Mouse (Mus musculus): ENCODE results near the gene Vipr2. TPM values are rescaled to one million over a fixed set of nuclear protein-coding genes. Genes with fewer than 3 reads are reported as not detected.

Gene Vipr2
- total and polyA plus RNA-seq, 2 experiments, result 0.18 TPM; not detected in 1

DNA sequence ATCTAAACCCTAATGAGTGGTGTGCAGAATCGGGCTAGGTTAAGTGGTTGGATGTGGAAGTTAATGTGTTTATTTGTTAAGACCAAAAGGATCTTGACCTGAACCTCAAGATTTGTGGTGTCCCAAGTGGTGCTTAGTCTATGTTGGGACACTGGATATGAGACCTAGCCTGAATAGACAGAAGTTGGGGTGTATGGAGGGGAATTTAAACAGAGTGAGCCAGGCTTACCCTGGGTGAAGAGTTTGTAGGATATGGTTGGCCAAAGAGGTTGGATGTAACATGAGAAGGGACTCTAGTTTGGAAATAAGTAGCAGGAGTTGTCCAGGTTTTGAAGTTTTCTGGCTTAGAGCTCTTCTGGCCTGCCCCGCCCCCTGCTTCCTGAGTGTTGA is 15.3 kb upstream of the Vipr2 start:
- Histone ChIP-seq H3K27ac (replicated peaks; ENCODE audit: insufficient read depth, low read depth, low read length) (no peak overlapping the region), H3K27me3 (ENCODE audit: control insufficient read depth, insufficient read depth, low read length) (no peaks in the 10 kb centered on the region; the same call in 1 of the 2 replicates), H3K79me2 (ENCODE audit: control insufficient read depth, insufficient read depth, low read length) (no peaks in the 10 kb centered on the region), H3K36me3 (ENCODE audit: control insufficient read depth, insufficient read depth, low read length) (peaks cover 26% of the 10 kb centered on the region), H3K4me3 (ENCODE audit: insufficient read depth, low read depth, low read length) (no peak overlapping the region), H3K9ac (ENCODE audit: low read depth, low read length) (no peak overlapping the region), H3K4me1 (ENCODE audit: control insufficient read depth, insufficient read depth, low read length) (no peaks in the 10 kb centered on the region)
- no peak for TF ChIP-seq POLR2A (IDR thresholded peaks at IDR 0.05; ENCODE audit: extremely low read depth, insufficient read depth, low read length)
- TF ChIP-seq CTCF (IDR thresholded peaks at IDR 0.05; ENCODE audit: low read depth, low read length), result no peak
- DNase-seq (ENCODE audit: extremely low read depth, low read depth, low spot score), result no peak
- WGBS, result 97% methylated on average over 2 of the region's 2 CpGs

GRCm38 (mm10) chr12:116063020-116063419 is 14.5 kb upstream of the Vipr2 start:
- WGBS, result 96% methylated on average over 4 of the region's 4 CpGs
- H3K36me3 ChIP-seq (ENCODE audit: control insufficient read depth, insufficient read depth, low read length), result peaks cover 21% of the 10 kb centered on the region

DNA sequence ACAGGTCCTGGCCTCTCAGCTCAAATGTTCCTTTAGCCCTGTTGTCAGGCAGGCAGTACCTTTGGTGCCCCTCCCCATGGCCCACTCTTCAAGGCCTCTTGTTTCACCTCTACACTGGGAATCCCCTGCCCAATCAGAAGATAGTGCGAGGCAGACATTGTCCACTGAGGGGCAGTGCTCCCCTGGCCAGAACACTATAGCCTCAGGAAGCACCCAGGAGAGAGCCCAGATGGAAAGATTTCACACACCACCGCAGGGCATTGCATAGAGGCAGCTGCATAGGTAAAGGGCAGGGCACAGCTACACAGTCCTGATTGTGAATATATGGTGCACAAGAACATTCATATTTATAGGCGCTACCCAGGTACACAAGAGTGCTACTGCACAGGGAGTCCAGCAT is 6.5 kb upstream of the Vipr2 start:
- no peaks in the 10 kb centered on the region for H3K4me1 ChIP-seq (ENCODE audit: control insufficient read depth, insufficient read depth, low read length)
- TF ChIP-seq POLR2A (IDR thresholded peaks at IDR 0.05; ENCODE audit: extremely low read depth, insufficient read depth, low read length) (no peak), CTCF (IDR thresholded peaks at IDR 0.05; ENCODE audit: low read depth, low read length) (peak; percentile 25)
- 29% methylated on average over 3 of the region's 3 CpGs for WGBS
- H3K79me2 ChIP-seq (ENCODE audit: control insufficient read depth, insufficient read depth, low read length), result no peaks in the 10 kb centered on the region
- no peak for DNase-seq (ENCODE audit: extremely low read depth, low read depth, low spot score)
- H3K4me3 ChIP-seq (ENCODE audit: insufficient read depth, low read depth, low read length), result no peak overlapping the region
- H3K27ac ChIP-seq (replicated peaks; ENCODE audit: insufficient read depth, low read depth, low read length), result no peak overlapping the region
- no peaks in the 10 kb centered on the region for H3K36me3 ChIP-seq (ENCODE audit: control insufficient read depth, insufficient read depth, low read length)
- no peaks in the 10 kb centered on the region; the same call in 1 of the 2 replicates for H3K27me3 ChIP-seq (ENCODE audit: control insufficient read depth, insufficient read depth, low read length)
- no peak overlapping the region for H3K9ac ChIP-seq (ENCODE audit: low read depth, low read length)

More at GRCm38 (mm10) chr12:116063020-116063419, 14.5 kb upstream of the Vipr2 start:
- H3K4me1 ChIP-seq (ENCODE audit: control insufficient read depth, insufficient read depth, low read length), result no peaks in the 10 kb centered on the region
- TF ChIP-seq CTCF (IDR thresholded peaks at IDR 0.05; ENCODE audit: low read depth, low read length) (no peak), POLR2A (IDR thresholded peaks at IDR 0.05; ENCODE audit: extremely low read depth, insufficient read depth, low read length) (no peak)
- H3K27ac ChIP-seq (replicated peaks; ENCODE audit: insufficient read depth, low read depth, low read length), result no peak overlapping the region
- no peak overlapping the region for H3K4me3 ChIP-seq (ENCODE audit: insufficient read depth, low read depth, low read length)
- no peaks in the 10 kb centered on the region; the same call in 1 of the 2 replicates for H3K27me3 ChIP-seq (ENCODE audit: control insufficient read depth, insufficient read depth, low read length)
- H3K79me2 ChIP-seq (ENCODE audit: control insufficient read depth, insufficient read depth, low read length), result no peaks in the 10 kb centered on the region
- DNase-seq (ENCODE audit: extremely low read depth, low read depth, low spot score), result no peak
- no peak overlapping the region for H3K9ac ChIP-seq (ENCODE audit: low read depth, low read length)

DNA sequence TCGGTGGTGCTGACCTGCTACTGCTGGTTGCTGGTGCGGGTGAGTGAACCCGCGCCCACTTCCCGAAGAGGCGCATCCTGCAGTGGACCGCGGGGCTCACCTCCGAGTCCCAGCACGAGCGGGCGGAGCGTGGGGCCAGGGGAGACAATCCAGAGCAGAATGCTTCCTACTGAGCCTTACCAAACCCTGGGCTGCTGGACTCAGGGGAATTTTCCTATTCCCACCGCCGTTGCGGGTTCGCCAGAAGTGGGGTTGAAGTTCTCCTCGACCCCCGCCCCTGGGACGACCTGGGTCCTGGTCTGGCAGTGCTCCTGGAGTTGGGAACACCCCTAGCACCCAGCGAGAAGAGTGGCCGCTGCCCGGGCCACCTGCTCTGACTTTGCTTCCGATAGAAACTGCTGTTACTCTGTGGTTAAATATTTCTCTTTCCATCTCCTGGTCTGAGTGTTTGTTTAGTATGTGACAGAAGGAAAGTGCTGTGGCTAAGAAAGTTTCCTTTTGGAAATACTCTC is 385 bp downstream of the Vipr2 start:
- no peak for DNase-seq (ENCODE audit: extremely low read depth, low read depth, low spot score)
- Histone ChIP-seq H3K27me3 (ENCODE audit: control insufficient read depth, insufficient read depth, low read length) (peaks cover 8% of the 10 kb centered on the region), H3K36me3 (ENCODE audit: control insufficient read depth, insufficient read depth, low read length) (no peaks in the 10 kb centered on the region), H3K4me1 (ENCODE audit: control insufficient read depth, insufficient read depth, low read length) (no peaks in the 10 kb centered on the region), H3K79me2 (ENCODE audit: control insufficient read depth, insufficient read depth, low read length) (no peaks in the 10 kb centered on the region), H3K4me3 (ENCODE audit: insufficient read depth, low read depth, low read length) (peak overlapping the region; percentile 50; the same call in 1 of the 2 replicates), H3K9ac (ENCODE audit: low read depth, low read length) (no peak overlapping the region), H3K27ac (replicated peaks; ENCODE audit: insufficient read depth, low read depth, low read length) (no peak overlapping the region)
- 1% methylated on average over 24 of the region's 24 CpGs for WGBS
- TF ChIP-seq CTCF (IDR thresholded peaks at IDR 0.05; ENCODE audit: low read depth, low read length) (no peak), POLR2A (IDR thresholded peaks at IDR 0.05; ENCODE audit: extremely low read depth, insufficient read depth, low read length) (no peak)

- Histone ChIP-seq H3K27me3 (ENCODE audit: control insufficient read depth, insufficient read depth, low read length) (no peaks in the 10 kb centered on the region), H3K4me3 (ENCODE audit: insufficient read depth, low read depth, low read length) (no peak overlapping the region), H3K4me1 (ENCODE audit: control insufficient read depth, insufficient read depth, low read length) (no peaks in the 10 kb centered on the region), H3K27ac (replicated peaks; ENCODE audit: insufficient read depth, low read depth, low read length) (no peak overlapping the region), H3K36me3 (ENCODE audit: control insufficient read depth, insufficient read depth, low read length) (no peaks in the 10 kb centered on the region), H3K9ac (ENCODE audit: low read depth, low read length) (no peak overlapping the region), H3K79me2 (ENCODE audit: control insufficient read depth, insufficient read depth, low read length) (no peaks in the 10 kb centered on the region)
- TF ChIP-seq POLR2A (IDR thresholded peaks at IDR 0.05; ENCODE audit: extremely low read depth, insufficient read depth, low read length) (no peak), CTCF (IDR thresholded peaks at IDR 0.05; ENCODE audit: low read depth, low read length) (no peak)
- 78% methylated on average over 6 of the region's 6 CpGs for WGBS
- no peak for DNase-seq (ENCODE audit: extremely low read depth, low read depth, low spot score)
Observed at GRCm38 (mm10) chr12:116083125-116083524, 5.6 kb downstream of the Vipr2 start.

GRCm38 (mm10) chr12:116084294-116084693 is 6.8 kb downstream of the Vipr2 start:
- no peak for DNase-seq (ENCODE audit: extremely low read depth, low read depth, low spot score)
- H3K27ac ChIP-seq (replicated peaks; ENCODE audit: insufficient read depth, low read depth, low read length), result no peak overlapping the region
- no peaks in the 10 kb centered on the region for H3K27me3 ChIP-seq (ENCODE audit: control insufficient read depth, insufficient read depth, low read length)
- no peaks in the 10 kb centered on the region for H3K4me1 ChIP-seq (ENCODE audit: control insufficient read depth, insufficient read depth, low read length)
- TF ChIP-seq CTCF (IDR thresholded peaks at IDR 0.05; ENCODE audit: low read depth, low read length) (no peak), POLR2A (IDR thresholded peaks at IDR 0.05; ENCODE audit: extremely low read depth, insufficient read depth, low read length) (no peak)
- H3K79me2 ChIP-seq (ENCODE audit: control insufficient read depth, insufficient read depth, low read length), result no peaks in the 10 kb centered on the region
- H3K36me3 ChIP-seq (ENCODE audit: control insufficient read depth, insufficient read depth, low read length), result no peaks in the 10 kb centered on the region
- H3K4me3 ChIP-seq (ENCODE audit: insufficient read depth, low read depth, low read length), result no peak overlapping the region
- WGBS, result 70% methylated on average over 2 of the region's 2 CpGs
- H3K9ac ChIP-seq (ENCODE audit: low read depth, low read length), result no peak overlapping the region

Data from liver, adult 2 months (tissue).